Mouse (Mus musculus): Measurements from ENCODE around the gene Arhgef28. TPM values are rescaled to one million over a fixed set of nuclear protein-coding genes. Genes with fewer than 3 reads are reported as not detected.
A peak's percentile ranks its signal among the peaks of the same experiment; 100 is the strongest.

Gene Arhgef28
- polyA plus RNA-seq, 1 experiment from 2014 or later, result 33.0 TPM

- Histone ChIP-seq H3K36me3 (ENCODE audit: control insufficient read depth, insufficient read depth, low read length) (no peaks in the 10 kb centered on the region), H3K4me1 (ENCODE audit: control insufficient read depth, insufficient read depth, low read depth, low read length) (no peaks in the 10 kb centered on the region), H3K9ac (ENCODE audit: low read depth, low read length) (no peak overlapping the region), H3K27ac (ENCODE audit: low read depth, low read length) (no peak overlapping the region), H3K4me2 (ENCODE audit: low read length) (no peak overlapping the region), H3K4me3 (ENCODE audit: low read length) (no peak overlapping the region), H3K27me3 (replicated peaks; ENCODE audit: control insufficient read depth, insufficient read depth, low read length) (no peaks in the 10 kb centered on the region), H3K9me3 (ENCODE audit: control insufficient read depth, low read length) (no peaks in the 10 kb centered on the region; the same call in 1 of the 2 replicates)
- no peak for ATAC-seq
Observed at GRCm38 (mm10) chr13:98037693-98038092, 168.5 kb downstream of the Arhgef28 start.

- Histone ChIP-seq H3K9me3 (ENCODE audit: control insufficient read depth, low read length) (no peaks in the 10 kb centered on the region), H3K36me3 (ENCODE audit: control insufficient read depth, insufficient read depth, low read length) (no peaks in the 10 kb centered on the region), H3K27ac (ENCODE audit: low read depth, low read length) (no peak overlapping the region), H3K4me1 (ENCODE audit: control insufficient read depth, insufficient read depth, low read depth, low read length) (peaks cover 8% of the 10 kb centered on the region), H3K9ac (ENCODE audit: low read depth, low read length) (peak overlapping the region; percentile 51), H3K4me2 (ENCODE audit: low read length) (peak overlapping the region; percentile 48), H3K27me3 (replicated peaks; ENCODE audit: control insufficient read depth, insufficient read depth, low read length) (no peaks in the 10 kb centered on the region), H3K4me3 (ENCODE audit: low read length) (peak overlapping the region; percentile 15; the same call in 1 of the 2 replicates)
- 29% methylated on average over 5 of the region's 5 CpGs for WGBS
- peak; percentile 31; the same call in 1 of the 2 replicates for ATAC-seq
Observed at GRCm38 (mm10) chr13:98031642-98031960, 174.6 kb downstream of the Arhgef28 start.

- no peaks in the 10 kb centered on the region for H3K9me3 ChIP-seq (ENCODE audit: control insufficient read depth, low read length)
- peak overlapping the region; percentile 15; the same call in 1 of the 2 replicates for H3K4me3 ChIP-seq (ENCODE audit: low read length)
- 14% methylated on average over 16 of the region's 16 CpGs for WGBS
- peak; percentile 72 for ATAC-seq
- H3K27ac ChIP-seq (ENCODE audit: low read depth, low read length), result no peak overlapping the region
- peak overlapping the region; percentile 48 for H3K4me2 ChIP-seq (ENCODE audit: low read length)
- peaks cover 8% of the 10 kb centered on the region for H3K4me1 ChIP-seq (ENCODE audit: control insufficient read depth, insufficient read depth, low read depth, low read length)
- H3K36me3 ChIP-seq (ENCODE audit: control insufficient read depth, insufficient read depth, low read length), result no peaks in the 10 kb centered on the region
- no peaks in the 10 kb centered on the region for H3K27me3 ChIP-seq (replicated peaks; ENCODE audit: control insufficient read depth, insufficient read depth, low read length)
- H3K9ac ChIP-seq (ENCODE audit: low read depth, low read length), result peak overlapping the region; percentile 51
Observed at GRCm38 (mm10) chr13:98030959-98031641, 175.1 kb downstream of the Arhgef28 start.

- ATAC-seq, result no peak
- H3K27me3 ChIP-seq (replicated peaks; ENCODE audit: control insufficient read depth, insufficient read depth, low read length), result no peaks in the 10 kb centered on the region
- WGBS, result 22% methylated on average over 5 of the region's 5 CpGs
- H3K36me3 ChIP-seq (ENCODE audit: control insufficient read depth, insufficient read depth, low read length), result no peaks in the 10 kb centered on the region
- no peak overlapping the region for H3K9ac ChIP-seq (ENCODE audit: low read depth, low read length)
- no peaks in the 10 kb centered on the region for H3K9me3 ChIP-seq (ENCODE audit: control insufficient read depth, low read length)
- no peak overlapping the region for H3K4me3 ChIP-seq (ENCODE audit: low read length)
- H3K27ac ChIP-seq (ENCODE audit: low read depth, low read length), result no peak overlapping the region
- H3K4me2 ChIP-seq (ENCODE audit: low read length), result no peak overlapping the region
- peaks cover 8% of the 10 kb centered on the region for H3K4me1 ChIP-seq (ENCODE audit: control insufficient read depth, insufficient read depth, low read depth, low read length)
Observed at GRCm38 (mm10) chr13:98030041-98030440, 176.2 kb downstream of the Arhgef28 start.

- WGBS, result 24% methylated on average over 6 of the region's 6 CpGs
- H3K4me3 ChIP-seq (ENCODE audit: low read length), result no peak overlapping the region
- H3K36me3 ChIP-seq (ENCODE audit: control insufficient read depth, insufficient read depth, low read length), result no peaks in the 10 kb centered on the region
- no peaks in the 10 kb centered on the region for H3K27me3 ChIP-seq (replicated peaks; ENCODE audit: control insufficient read depth, insufficient read depth, low read length)
- no peak overlapping the region for H3K27ac ChIP-seq (ENCODE audit: low read depth, low read length)
- peaks cover 8% of the 10 kb centered on the region for H3K4me1 ChIP-seq (ENCODE audit: control insufficient read depth, insufficient read depth, low read depth, low read length)
- ATAC-seq, result peak; percentile 62
- H3K9me3 ChIP-seq (ENCODE audit: control insufficient read depth, low read length), result no peaks in the 10 kb centered on the region
- H3K4me2 ChIP-seq (ENCODE audit: low read length), result no peak overlapping the region
- no peak overlapping the region for H3K9ac ChIP-seq (ENCODE audit: low read depth, low read length)
Observed at GRCm38 (mm10) chr13:98028711-98029250, 177.5 kb downstream of the Arhgef28 start.

GRCm38 (mm10) chr13:98027641-98028204 lies 178.5 kb downstream of the Arhgef28 start:
- H3K27ac ChIP-seq (ENCODE audit: low read depth, low read length), result no peak overlapping the region
- H3K36me3 ChIP-seq (ENCODE audit: control insufficient read depth, insufficient read depth, low read length), result no peaks in the 10 kb centered on the region
- WGBS, result 59% methylated on average over 12 of the region's 12 CpGs
- ATAC-seq, result no peak
- H3K4me3 ChIP-seq (ENCODE audit: low read length), result no peak overlapping the region
- H3K9ac ChIP-seq (ENCODE audit: low read depth, low read length), result no peak overlapping the region
- H3K4me2 ChIP-seq (ENCODE audit: low read length), result no peak overlapping the region
- H3K27me3 ChIP-seq (replicated peaks; ENCODE audit: control insufficient read depth, insufficient read depth, low read length), result no peaks in the 10 kb centered on the region
- H3K9me3 ChIP-seq (ENCODE audit: control insufficient read depth, low read length), result no peaks in the 10 kb centered on the region
- peaks cover 8% of the 10 kb centered on the region for H3K4me1 ChIP-seq (ENCODE audit: control insufficient read depth, insufficient read depth, low read depth, low read length)

GRCm38 (mm10) chr13:98027122-98027521 lies 179.1 kb downstream of the Arhgef28 start:
- Histone ChIP-seq H3K4me2 (ENCODE audit: low read length) (no peak overlapping the region), H3K9me3 (ENCODE audit: control insufficient read depth, low read length) (no peaks in the 10 kb centered on the region), H3K9ac (ENCODE audit: low read depth, low read length) (no peak overlapping the region), H3K4me3 (ENCODE audit: low read length) (no peak overlapping the region), H3K4me1 (ENCODE audit: control insufficient read depth, insufficient read depth, low read depth, low read length) (peaks cover 8% of the 10 kb centered on the region), H3K27me3 (replicated peaks; ENCODE audit: control insufficient read depth, insufficient read depth, low read length) (no peaks in the 10 kb centered on the region), H3K36me3 (ENCODE audit: control insufficient read depth, insufficient read depth, low read length) (no peaks in the 10 kb centered on the region), H3K27ac (ENCODE audit: low read depth, low read length) (no peak overlapping the region)
- 75% methylated on average over 5 of the region's 5 CpGs for WGBS
- ATAC-seq, result no peak

GRCm38 (mm10) chr13:98025706-98026504 lies 180.3 kb downstream of the Arhgef28 start:
- H3K4me2 ChIP-seq (ENCODE audit: low read length), result no peak overlapping the region
- H3K27ac ChIP-seq (ENCODE audit: low read depth, low read length), result no peak overlapping the region
- H3K36me3 ChIP-seq (ENCODE audit: control insufficient read depth, insufficient read depth, low read length), result no peaks in the 10 kb centered on the region
- no peak overlapping the region for H3K9ac ChIP-seq (ENCODE audit: low read depth, low read length)
- H3K27me3 ChIP-seq (replicated peaks; ENCODE audit: control insufficient read depth, insufficient read depth, low read length), result no peaks in the 10 kb centered on the region
- 78% methylated on average over 26 of the region's 26 CpGs for WGBS
- no peak for ATAC-seq
- H3K4me3 ChIP-seq (ENCODE audit: low read length), result no peak overlapping the region
- no peaks in the 10 kb centered on the region for H3K9me3 ChIP-seq (ENCODE audit: control insufficient read depth, low read length)
- peaks cover 8% of the 10 kb centered on the region for H3K4me1 ChIP-seq (ENCODE audit: control insufficient read depth, insufficient read depth, low read depth, low read length)

GRCm38 (mm10) chr13:98025162-98025561 lies 181.1 kb downstream of the Arhgef28 start:
- H3K36me3 ChIP-seq (ENCODE audit: control insufficient read depth, insufficient read depth, low read length), result no peaks in the 10 kb centered on the region
- H3K27ac ChIP-seq (ENCODE audit: low read depth, low read length), result no peak overlapping the region
- H3K4me3 ChIP-seq (ENCODE audit: low read length), result no peak overlapping the region
- no peak overlapping the region for H3K9ac ChIP-seq (ENCODE audit: low read depth, low read length)
- H3K4me2 ChIP-seq (ENCODE audit: low read length), result no peak overlapping the region
- no peaks in the 10 kb centered on the region for H3K27me3 ChIP-seq (replicated peaks; ENCODE audit: control insufficient read depth, insufficient read depth, low read length)
- WGBS, result 86% methylated on average over 7 of the region's 7 CpGs
- H3K9me3 ChIP-seq (ENCODE audit: control insufficient read depth, low read length), result no peaks in the 10 kb centered on the region
- H3K4me1 ChIP-seq (ENCODE audit: control insufficient read depth, insufficient read depth, low read depth, low read length), result peaks cover 8% of the 10 kb centered on the region
- no peak for ATAC-seq

Measured in hindbrain, embryonic 16.5 days (tissue).